Mouse (Mus musculus): ENCODE results near the gene Ptger3.

DNA sequence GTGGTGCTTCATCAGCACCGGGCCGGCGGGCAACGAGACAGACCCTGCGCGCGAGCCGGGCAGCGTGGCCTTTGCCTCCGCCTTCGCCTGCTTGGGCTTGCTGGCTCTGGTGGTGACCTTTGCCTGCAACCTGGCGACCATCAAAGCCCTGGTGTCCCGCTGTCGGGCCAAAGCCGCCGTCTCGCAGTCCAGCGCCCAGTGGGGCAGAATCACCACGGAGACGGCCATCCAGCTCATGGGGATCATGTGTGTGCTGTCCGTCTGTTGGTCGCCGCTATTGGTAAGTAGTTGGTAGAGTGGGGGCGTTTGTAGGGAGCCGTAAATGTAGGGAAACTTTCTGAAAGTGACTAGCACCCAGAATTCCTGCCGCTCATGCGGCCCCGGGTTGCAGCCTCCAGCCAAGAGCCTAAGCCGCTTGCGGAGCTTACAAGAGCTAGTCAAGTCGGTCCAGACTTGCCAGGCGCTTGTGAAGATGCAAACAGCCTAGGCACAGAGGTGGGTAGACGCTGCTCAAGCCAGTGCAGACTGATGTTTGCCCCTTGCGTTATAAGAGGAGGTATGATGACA, 957 bp downstream of the Ptger3 start:
- TF ChIP-seq CTCF (IDR thresholded peaks at IDR 0.05; ENCODE audit: control insufficient read depth, insufficient read depth, insufficient replicate concordance, low read depth, low read length) (no peak), POLR2A (IDR thresholded peaks at IDR 0.05; ENCODE audit: control insufficient read depth, low read depth, low read length) (no peak)

All from testis, adult 2 months (tissue).